Mouse (Mus musculus) frontal cortex, postnatal 36 days (tissue): ENCODE results near the gene Ly6g6f.

Experiments used
- DNase-seq, 2 experiments: peaks; one replicate each; pipeline ENCODE4 v3.0.0; 2022; ENCODE audit warnings: low spot score in 2 of 2

Gene Ly6g6f

DNA sequence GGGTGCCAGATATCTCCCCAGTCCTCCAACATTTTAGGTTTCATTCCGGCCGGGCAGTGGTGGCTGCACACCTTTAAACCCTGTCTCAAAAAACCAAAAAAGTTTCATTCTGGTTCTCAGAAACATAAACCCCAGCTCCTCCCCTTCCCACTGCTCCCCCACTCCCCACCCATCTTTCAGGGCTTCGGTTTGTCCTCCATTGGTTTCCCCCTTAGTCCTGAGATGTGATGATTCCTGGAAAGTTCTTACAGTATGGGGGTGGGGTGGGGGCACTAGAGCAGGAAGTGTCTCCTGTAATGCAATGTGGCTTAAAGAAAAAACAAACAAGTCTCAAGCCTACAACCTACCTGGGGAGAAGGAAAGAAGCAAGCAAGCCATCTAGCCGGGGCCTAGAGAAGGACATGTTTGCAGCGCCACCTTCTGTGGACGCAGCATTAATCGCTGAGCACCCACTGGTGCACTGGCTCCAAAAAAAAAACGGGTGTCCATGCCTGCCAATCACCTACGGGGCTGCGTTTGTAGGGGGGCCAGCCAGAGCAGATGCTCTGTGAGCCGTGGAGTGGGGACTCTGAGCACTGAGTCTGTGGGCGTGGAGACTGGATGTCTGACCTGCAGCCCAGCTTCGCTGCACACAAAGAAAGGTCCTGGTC, 20.5 kb upstream of the Ly6g6f start:
- no peak for DNase-seq

DNA sequence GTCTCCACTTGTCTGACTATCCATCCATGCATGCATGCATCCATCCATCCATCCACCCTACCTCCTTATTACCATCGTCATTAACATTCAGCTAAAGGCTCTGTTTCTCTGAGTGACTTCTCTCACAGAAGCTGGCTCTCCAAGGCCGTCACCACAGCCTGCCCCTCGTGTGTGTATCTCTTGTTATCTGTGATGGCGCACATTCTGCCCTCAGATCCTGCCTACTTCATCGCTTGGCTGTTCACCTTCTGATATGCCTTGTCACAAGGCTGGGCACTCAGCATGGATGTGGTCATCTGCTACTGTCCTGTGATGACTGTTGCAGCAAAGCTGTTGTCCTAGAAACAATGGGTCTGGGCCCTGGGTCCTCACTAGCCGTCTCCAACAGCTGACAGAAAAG, 19.3 kb upstream of the Ly6g6f start:
- no peak for DNase-seq

DNA sequence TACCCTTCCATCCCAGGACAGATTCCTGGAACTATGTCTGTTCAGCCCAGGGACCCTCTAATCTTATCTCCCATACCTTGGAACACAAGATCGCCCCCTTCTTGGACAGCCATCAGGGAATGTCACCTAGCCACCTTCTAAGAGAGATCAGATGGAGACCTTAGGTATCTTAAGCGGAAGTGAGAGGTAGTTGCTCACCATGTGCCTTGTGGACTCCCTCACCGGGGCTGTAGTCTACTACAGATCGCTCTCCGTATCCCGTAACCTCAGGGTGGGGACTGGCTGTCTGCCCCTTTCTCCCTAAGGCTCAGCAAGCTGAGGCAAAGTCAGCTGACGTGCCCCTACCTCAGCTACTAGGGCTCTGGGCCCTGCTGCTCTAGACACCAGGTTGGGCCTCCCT, 18.7 kb upstream of the Ly6g6f start:
- no peak for DNase-seq

DNA sequence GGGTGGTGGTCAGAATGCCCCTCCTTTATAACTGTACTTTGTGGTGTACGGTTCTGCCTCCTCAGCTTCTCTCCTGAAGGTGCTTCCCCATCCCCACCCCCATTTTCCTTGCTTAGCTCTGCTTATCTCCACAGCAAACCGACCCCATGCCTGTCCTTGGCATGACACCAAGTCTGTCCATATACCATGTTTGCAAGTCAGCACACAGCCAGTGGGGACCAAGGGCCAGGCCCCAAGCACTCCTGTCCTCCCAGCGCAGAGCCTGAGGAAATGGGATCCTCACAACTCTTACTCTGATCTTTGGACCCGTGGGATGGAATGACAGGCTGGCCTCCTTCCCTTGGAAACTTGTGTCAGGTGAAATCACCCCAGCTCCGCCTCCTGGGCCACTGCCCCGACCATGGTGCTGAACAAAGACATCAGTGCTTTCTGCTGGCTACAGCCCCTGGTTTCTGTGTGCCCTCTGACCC, 17.8 kb upstream of the Ly6g6f start:
- DNase-seq: no peak

DNA sequence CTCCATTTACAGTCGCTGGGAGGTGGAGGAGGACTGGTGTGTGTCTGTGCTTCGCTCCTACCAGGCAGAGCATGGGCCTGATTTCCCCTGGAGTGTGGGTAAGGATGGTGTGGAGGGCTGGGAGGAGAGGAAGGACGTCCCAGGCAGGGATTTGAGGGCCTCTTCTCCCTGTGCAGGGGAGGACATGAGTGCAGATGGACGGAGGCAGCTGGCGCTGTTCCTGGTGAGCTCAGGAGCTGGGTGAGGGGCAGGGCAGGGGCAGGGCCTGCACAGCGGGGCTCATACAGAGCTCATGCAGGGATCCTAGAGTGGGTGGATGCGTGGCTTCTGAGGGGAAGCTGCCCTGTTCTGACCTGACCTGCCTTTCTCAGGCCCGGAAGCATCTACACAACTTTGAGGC, 16.9 kb upstream of the Ly6g6f start:
- no peak for DNase-seq

DNA sequence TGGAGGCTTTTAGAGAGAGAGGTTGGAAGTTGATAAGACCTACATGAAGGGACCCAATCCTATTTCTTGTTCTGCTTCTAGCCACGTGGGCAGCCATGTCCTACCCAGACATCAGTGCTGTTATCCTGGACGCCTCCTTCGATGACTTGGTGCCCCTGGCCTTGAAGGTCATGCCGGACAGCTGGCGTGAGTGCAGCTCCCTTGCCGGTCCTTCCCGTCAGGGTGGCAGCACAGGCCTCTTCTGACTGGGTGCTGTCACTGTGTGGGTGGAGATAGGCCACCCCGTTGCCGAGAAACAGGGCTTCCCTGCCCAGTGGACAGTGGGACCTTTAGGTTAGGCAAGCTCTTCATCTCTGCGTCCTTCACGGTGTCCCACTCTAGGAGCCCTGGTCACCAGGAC, 15.8 kb upstream of the Ly6g6f start:
- DNase-seq: no peak

DNA sequence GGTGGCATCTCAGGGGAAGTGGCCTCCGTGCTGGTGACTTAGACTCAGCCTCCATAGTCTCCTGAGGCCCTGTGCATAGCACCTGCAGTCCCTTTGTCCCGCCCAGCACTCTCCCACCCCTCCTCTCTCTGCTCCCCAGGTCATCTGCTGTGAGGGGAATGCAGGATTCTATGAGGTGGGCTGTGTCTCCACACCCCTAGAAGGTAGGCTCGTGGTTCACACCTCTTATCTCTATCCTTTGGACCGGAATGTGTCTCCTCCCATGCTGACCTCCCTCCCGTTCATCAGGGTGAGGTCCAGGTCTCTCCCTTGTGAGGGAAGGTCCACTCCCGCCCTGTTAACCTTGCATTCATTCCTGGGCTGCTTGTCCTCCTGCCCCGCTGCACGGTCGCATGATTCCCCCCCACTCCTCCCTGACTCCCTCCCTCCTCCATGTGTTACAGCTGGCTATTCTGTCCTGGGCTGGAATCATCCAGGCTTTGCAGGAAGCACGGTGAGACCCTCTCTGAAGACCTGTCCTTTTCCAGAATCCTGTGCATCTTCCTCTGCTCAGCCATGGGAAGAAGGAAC, 14.9 kb upstream of the Ly6g6f start:
- no peak for DNase-seq

DNA sequence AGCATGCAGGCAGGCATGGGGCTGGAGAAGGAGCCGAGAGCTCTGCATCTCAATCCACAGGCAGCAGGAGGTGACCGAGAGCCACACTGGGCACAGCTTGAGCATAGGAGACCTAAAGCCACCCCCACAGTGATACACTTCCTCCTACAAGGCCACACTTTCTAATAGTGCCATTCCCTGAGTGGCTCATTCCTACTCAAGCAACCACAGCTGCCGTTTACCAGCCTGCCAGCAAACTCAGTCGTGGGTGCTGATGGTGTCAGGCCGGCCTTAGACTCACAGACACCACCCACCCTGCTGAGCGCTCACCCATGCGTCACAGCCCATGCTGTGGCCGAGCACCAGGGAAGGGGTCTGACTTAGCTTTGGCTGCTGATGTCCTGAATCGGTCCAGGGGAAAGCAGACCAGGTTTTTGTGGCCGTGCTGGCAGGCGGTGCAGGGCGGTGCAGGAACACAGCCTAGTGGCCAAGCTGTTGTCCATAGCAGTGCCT, 11.8 kb upstream of the Ly6g6f start:
- DNase-seq: peak; percentile 55 to 69

DNA sequence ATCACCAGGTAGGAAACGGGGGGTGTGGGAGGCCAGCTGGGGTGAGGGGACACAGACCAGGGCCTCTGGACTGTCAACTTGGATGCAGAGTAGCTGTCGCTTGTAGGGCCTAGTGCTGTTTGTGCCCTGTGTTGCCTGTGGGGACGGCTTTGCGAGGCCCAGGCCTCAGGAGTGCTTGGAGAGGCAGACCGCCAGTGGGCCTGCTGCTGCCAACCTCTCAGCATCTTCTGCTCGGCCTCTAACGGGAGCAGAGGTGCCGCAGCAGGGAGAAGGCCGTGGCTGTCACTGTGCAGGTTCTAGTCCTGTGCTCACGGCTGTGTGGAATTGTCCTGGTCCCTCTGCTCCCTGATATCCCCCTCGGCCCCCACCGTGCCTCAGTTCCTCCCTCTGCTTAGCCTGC, 11.2 kb upstream of the Ly6g6f start:
- DNase-seq: no peak

DNA sequence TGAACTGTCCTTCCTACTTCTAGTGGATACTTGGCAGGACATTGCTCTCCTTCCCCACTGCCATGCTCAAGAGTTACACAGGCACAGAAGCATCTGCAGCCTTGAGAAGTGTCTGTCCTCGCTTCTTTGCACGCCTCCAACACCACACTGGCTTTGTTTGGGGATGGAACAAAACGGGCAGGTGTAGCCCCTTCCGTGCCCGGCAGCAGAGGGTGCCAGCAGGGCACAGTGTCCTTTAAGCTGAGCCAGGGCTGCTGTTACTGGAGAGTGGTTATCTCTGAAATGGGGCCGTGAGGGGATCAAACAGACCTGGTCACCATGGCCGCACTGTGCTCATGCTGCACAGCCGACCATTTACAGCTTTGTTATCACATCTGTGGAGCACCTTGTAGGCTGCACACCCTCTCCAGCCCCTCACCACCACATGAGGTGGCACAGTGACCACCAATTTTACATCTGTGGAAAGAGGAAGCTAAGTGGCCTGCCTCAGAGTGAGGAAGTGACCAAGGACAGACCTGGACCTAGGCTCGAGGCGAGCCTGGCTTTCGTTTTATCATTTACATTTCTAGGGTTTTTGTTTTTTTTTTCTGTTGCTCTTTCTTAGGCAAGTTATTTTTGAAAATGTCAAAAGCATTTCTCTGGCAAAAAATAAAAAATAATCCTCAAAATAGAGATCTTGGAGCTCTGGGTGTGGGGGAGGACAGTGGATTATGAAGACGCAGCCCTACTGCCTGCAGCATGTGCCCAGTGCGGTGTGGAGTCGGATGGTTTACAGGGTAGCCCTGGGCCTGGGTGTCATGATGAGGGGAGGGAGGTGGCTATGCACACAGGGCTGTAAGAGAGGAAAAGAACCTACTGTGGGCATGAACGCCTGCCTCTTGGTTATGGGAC, 9.3 kb upstream of the Ly6g6f start:
- DNase-seq: no peak

DNA sequence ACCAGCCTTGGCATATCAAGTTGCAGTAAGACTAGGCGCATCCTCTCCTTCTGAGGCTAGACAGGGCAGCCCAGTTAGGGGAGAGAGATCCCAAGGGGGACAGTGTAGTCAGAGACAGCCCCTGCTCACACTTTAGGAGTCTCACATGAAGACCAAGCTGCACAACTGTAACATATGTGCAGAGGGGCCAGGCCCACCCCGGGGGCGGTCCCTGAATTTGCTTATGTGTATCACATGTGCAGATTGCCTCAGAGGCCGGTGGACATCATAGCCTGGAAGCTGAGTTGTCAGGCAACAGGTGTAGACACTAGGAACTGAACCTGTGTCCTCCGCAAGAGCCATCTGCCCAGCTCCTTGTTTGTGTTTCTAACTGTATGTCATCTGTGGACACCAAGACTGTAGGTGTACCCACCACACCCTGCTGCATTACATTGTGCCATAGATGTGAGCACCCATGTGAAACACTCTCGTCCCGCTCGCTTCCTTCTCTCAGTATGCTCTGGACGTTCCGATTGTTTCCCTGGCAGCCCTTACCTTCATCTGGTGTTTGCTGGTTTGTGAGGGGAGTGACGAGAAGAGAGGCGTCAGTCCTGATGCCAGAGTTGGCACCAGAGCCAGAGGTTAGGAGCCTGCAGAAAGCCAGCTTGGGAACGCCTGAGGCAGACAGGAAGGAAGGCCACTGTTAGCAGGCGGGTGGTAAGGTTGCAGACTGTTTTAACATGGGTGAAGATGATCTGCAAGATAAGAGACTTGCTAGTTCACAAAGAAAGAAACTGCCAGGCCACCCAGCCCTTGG, 7.2 kb upstream of the Ly6g6f start:
- DNase-seq: no peak

DNA sequence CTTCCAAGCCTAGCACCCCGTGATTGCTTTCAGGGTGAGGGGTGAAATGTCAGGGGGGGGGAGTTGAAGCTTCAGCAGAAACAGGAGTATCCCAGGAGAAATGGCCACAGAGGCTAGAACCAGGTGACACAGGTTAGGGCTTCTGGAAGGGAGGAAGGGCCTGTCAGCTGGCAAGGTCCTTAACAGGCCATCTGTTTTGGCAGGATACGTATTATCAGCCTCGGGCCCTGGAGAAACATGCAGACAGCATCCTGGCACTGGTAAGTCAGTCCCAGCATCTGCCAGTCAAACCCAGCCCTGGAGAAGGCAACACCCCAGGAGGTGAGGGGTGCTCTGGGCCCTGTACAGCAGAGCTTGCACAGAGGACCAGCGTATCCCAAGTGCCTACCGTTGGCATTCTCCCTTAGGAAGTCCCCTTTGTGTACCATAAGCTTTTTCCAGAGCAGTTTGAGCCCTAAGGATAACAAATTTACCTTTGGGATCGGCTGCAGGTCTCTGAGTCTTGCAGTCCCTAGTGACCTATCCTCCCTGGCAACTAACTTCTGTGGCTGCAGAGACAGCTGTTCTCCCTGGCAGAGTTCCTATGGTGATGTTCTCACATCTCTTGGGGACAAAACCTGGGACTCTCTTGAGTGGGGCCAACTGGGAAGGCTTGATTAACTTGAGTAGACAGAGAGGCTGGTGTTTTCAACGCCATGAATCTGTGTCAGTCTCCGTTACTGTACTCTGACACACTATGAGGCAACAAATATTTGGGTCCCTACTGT, 4.9 kb upstream of the Ly6g6f start:
- DNase-seq: no peak

DNA sequence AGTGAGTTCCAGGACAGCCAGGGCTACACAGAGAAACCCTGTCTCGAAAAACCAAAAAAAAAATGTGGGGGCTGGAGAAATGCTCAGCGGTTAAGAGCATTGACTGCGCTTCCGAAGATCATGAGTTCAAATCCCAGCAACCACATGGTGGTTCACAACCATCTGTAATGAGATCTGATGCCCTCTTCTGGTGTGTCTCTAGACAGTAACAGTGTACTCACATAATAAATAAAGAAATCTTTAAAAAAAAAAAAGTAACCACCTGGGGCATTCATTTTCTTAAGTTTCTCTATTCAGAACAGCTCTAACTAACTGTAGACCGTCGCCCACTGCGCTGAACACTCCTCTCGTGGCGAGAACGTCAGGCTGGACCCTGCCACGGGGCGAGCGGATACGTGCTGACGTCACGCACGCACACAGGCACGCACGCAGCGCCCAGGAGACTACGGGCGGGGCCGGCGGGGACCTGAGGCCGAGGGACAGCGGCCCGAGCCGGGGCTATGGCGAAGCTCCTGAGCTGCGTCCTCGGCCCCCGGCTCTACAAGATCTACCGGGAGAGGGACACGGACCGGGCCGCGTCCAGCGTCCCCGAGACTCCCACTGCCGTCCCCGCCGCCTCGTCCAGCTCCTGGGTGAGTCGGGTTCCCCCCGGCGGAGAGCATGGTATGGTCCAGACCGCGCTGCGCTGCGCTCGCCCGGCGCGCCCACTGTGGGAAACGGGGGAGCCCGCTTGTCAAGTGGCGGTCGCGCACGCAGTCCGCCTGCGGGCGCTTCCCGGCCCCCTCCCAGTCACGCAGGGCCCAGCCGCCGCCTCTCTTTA, 3.6 kb upstream of the Ly6g6f start, which contains the start of gene Abhd16a:
Gene Abhd16a, plus strand, starts transcription at position 439 of the 820 bp plus-strand sequence.
- peak; percentile 94 to 96 for DNase-seq

DNA sequence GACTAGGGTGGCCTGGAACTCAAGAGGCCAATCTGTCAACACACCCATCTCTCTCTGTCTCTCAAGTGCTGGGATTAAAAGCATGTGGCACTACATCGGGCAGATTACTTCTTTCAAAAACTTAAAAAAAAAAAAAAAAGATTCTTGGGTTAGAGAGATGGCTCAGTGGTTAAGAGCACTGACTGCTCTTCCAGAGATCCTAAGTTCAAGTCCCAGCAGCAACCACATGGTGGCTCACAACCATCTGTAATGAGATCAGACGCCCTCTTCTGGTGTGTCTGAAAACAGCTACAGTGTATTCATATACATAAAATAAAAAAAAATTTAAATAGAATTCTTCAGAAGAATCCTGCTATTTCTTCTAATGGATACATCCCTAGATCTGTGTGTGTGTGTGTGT, 2.7 kb upstream of the Ly6g6f start:
- DNase-seq: no peak

DNA sequence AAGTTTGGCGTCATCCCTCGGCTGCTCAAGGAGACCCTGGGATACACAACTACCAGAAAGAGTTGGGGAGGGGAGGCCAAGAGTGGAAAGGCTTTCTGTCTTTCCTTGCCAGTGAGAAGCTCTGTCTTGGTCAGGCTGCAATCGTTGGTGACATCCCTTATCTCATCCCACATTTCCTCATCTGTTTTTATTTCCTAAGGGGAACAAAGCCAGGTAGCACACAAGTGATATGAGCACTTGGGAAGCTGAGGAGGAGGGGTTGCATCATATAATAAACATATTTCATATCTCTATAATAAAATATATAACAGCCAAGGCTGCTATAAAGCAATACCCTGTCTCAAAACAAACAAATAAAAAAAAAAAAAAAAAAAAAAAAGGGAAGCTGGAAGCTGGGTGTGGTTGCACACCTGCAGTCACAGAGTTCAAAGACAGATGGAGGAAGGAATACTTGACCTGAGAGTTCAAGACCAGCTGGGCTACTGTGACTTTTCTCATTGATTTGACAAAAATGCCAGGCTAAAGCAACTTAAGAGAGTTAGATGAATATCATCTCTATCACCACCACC, 1.4 kb downstream of the Ly6g6f start:
- DNase-seq: no peak

DNA sequence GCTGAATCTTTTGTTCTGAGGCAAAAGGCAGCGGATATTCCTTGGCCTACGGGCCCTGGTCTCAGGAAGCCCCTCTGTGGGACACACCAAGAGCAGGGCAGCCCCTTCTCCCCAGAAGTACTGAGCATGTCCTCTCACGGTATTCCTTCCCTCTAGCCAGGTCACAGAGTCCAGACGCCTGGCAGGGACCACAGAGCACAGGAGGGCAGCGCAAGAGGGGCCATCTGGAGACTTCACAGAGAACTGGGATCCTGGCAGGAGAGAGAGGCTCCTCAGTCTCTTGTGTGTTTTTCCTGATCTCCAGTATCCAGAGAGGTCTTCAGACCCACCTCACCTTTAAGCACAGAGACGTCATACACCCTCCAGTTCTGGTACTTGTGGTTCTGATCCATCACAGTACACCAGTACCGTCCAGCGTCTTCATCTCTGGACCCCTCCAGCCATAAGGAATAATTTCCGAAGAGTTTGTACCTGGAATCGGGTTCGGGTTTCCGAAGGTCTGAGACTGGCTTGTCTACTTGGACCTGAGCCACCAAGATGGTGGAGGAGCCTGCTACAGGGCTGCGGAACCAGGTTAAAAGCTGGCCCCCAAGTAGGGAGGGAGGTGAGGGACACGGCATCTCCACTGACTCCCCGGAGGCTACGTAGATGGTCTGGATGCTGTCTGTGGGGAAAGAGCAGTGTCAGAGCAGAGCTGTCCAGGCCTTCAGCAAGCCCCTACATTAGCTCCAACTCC, 2.4 kb downstream of the Ly6g6f start:
- no peak for DNase-seq

DNA sequence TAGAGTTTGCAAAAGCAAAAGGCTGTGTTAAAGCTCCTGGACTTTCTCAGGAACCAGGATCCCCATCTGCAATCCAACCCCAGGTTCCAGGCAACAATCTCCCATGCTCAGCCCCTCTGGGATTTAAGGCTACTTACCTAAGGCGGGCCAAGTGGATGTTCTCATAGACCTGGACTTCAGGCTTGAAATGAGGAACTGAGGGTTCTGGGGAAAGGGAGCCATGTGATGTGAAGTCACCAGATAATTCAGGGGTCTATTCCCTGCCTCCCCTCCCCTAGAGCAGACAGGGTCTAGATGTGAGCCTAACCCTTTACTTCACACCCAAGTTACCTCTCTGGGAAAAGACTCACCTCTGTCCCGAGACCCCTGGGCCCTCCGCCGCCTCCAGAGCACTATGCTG, 4.7 kb downstream of the Ly6g6f start:
- DNase-seq: no peak

DNA sequence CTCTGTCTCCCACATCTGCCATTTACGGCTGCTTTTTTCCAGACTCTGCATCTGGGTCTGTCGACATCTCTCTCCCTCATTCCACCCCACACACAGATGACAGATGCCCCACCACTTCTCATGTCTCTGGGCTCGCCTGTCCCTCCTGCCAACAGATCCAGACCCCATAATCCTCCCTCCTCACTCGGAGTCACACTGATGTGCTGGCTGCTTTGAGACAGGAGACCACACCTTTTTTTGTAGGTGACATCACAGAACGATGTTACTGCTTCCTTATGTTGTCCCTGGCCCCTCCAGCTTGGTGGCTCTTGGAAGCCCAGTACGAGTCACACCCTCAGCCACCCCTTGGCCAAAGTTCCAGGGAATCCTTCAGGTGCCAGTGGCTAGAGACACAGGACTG, 5.2 kb downstream of the Ly6g6f start:
- no peak for DNase-seq

DNA sequence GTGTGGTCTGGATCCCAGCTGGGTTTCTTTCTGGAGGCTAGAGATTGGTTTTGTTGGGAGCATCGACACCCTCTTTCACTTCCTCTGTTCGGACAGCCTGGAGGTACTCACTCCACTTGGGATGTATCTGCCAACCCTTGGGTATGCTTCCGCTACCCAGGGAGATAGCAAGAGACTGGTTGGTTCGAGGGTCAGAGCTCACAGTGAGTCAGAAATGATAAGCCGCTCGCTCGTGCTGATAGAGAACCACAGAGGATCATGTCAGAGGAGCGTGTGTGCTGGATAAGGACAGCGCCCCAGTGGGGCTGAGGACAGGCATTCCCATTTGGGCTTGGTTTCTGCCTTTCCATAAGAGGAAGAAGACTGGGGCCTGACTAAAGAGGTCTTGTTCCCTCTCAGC, 5.6 kb downstream of the Ly6g6f start:
- DNase-seq: no peak
